Mouse (Mus musculus): ENCODE data around the gene Tmem243. TPM values are rescaled to one million over a fixed set of nuclear protein-coding genes. Genes with fewer than 3 reads are reported as not detected.

Tmem243 gene
- polyA plus RNA-seq, 1 experiment = 2.7 TPM

DNA sequence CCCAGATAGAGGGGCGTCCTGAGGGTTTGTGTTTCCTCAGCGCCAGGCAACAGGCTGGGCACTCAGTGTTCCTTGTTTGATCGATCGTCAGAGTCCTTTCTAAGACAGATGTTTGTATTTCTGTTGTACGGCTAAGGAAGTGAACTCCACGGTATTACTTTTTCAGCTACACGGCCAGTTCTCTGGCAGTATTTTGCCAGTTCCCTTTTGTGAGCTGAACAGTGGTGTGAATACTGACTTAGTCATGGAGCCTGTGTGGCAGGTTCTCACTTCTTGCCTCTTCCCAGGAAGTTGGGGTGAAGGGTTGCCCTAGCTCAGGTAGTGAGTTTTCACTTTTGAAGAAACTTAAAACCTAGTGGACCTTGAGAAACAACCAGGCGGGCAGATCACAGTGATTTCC is 3.5 kb downstream of the Tmem243 start:
- Histone ChIP-seq H3K4me1 (peaks cover 28% of the 10 kb centered on the region), H3K9me3 (peaks cover 2% of the 10 kb centered on the region; the same call in 1 of the 2 replicates), H3K4me3 (replicated peaks) (no peak overlapping the region), H3K36me3 (replicated peaks; ENCODE audit: low read length) (no peaks in the 10 kb centered on the region), H3K27me3 (replicated peaks) (peaks cover 66% of the 10 kb centered on the region)
- TF ChIP-seq FLI1 (IDR thresholded peaks at IDR 0.05; ENCODE audit: low read length) (no peak), GATA1 (IDR thresholded peaks at IDR 0.05; ENCODE audit: borderline replicate concordance, low read length) (no peak)

DNA sequence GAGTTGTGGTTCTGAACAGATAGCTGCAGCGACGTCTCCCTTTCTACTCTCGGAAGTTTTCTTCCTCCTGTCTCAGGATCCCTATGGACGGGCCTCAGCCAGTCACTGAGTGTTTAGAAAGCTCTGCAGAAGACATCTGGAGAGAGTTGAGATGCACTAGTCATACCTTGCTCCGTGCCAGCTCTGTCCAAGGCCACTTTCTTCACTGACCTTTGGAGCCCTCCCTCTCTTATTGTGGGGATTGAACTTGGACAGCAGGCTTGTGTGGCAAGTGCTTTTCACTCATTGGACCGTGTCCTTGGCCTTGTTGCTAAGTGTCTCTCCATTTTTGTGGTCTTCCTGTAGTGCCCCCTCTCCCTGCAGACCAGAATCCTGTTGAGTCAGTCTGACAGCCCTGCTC is 6.3 kb downstream of the Tmem243 start:
- Histone ChIP-seq H3K36me3 (replicated peaks; ENCODE audit: low read length) (no peaks in the 10 kb centered on the region), H3K4me3 (replicated peaks) (no peak overlapping the region), H3K4me1 (peaks cover 16% of the 10 kb centered on the region), H3K9me3 (no peaks in the 10 kb centered on the region), H3K27me3 (replicated peaks) (peaks cover 47% of the 10 kb centered on the region)
- no peak for TF ChIP-seq FLI1 (IDR thresholded peaks at IDR 0.05; ENCODE audit: low read length)
- no peak for TF ChIP-seq GATA1 (IDR thresholded peaks at IDR 0.05; ENCODE audit: borderline replicate concordance, low read length)

DNA sequence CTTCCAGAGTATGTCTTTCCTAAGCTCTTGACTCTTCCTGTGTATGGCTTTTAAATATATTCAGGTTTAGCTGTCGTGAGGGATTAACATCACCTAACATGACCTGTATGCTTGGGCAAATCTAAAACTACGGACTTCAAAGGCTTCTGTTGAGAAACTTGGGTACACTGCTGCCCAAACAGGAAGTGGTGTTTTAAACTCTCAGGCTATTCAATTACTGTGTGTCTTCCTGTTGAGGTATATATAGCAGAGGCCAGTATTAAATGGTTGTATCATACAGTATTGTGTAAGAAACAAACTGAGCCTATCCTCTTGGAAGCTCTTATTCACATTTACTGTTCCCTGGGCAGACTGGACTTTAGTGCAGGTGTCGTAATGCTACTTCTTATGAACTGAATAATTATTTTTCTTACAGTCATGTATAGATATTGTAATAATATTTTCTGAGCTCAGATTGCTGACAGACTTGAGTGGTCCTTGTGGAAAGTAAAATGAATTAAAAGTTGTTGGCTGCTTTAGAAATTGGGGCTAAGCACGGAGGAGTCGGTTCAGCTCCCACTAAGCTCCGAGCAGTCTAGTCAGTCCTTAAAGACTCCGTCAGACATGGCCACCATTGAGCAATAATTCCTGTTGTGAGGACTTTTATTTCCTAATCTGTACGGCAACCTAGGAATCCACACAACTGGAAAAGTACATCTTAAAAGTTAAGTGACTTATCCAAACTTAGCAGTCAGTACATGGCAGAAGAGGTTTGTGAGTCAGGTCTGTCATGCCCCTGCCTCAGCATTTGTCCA is 7.0 kb downstream of the Tmem243 start:
- H3K36me3 ChIP-seq (replicated peaks; ENCODE audit: low read length) = no peaks in the 10 kb centered on the region
- peaks cover 40% of the 10 kb centered on the region for H3K27me3 ChIP-seq (replicated peaks)
- H3K9me3 ChIP-seq = no peaks in the 10 kb centered on the region
- TF ChIP-seq GATA1 (IDR thresholded peaks at IDR 0.05; ENCODE audit: borderline replicate concordance, low read length) (no peak), FLI1 (IDR thresholded peaks at IDR 0.05; ENCODE audit: low read length) (no peak)
- H3K4me3 ChIP-seq (replicated peaks) = no peak overlapping the region
- H3K4me1 ChIP-seq = peaks cover 18% of the 10 kb centered on the region

DNA sequence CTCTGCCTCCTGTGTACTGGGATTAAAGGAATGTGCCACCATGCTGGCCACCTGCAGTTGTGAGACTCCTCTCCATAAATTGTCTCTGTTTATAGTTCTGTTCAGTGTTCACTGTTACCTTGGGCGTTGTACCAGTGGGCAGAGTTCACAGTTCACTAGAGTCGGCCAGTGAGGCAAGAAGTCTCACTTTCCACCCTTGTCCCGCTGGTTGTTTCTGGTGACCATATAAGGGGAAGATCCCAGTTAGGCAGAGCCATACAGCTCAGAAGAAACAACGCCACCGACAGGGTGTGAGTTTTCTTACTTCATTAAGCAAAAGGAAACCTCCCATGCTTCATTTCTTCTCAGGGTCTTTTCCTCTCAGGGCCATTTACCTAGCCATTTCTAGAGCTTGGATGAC is 8.0 kb downstream of the Tmem243 start:
- no peak for TF ChIP-seq GATA1 (IDR thresholded peaks at IDR 0.05; ENCODE audit: borderline replicate concordance, low read length)
- TF ChIP-seq FLI1 (IDR thresholded peaks at IDR 0.05; ENCODE audit: low read length) = no peak
- H3K36me3 ChIP-seq (replicated peaks; ENCODE audit: low read length) = no peaks in the 10 kb centered on the region
- no peak overlapping the region for H3K4me3 ChIP-seq (replicated peaks)
- H3K27me3 ChIP-seq (replicated peaks) = peaks cover 32% of the 10 kb centered on the region
- no peaks in the 10 kb centered on the region for H3K9me3 ChIP-seq
- H3K4me1 ChIP-seq = peaks cover 18% of the 10 kb centered on the region

DNA sequence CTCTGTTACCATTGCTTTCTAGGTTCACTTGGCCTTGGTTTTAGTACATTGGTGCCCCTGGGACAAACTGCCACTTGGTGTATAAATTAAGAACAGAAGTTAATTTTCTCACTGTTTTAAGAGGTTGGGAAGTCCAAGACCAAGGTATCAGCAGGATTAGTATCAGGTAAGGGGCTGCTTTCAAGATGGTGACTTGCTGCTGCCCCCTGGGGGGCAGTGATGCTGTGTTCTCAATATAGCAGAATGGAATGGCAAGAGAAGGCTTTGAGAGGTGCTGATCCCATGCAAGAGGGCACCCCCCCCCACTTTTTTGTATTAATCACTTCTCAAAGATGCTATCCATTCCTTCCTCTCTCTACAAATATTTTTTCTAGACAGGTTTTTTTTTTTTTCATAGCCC is 9.1 kb downstream of the Tmem243 start:
- H3K36me3 ChIP-seq (replicated peaks; ENCODE audit: low read length) = no peaks in the 10 kb centered on the region
- peaks cover 22% of the 10 kb centered on the region for H3K27me3 ChIP-seq (replicated peaks)
- peaks cover 18% of the 10 kb centered on the region for H3K4me1 ChIP-seq
- H3K4me3 ChIP-seq (replicated peaks) = no peak overlapping the region
- no peaks in the 10 kb centered on the region for H3K9me3 ChIP-seq
- no peak for TF ChIP-seq GATA1 (IDR thresholded peaks at IDR 0.05; ENCODE audit: borderline replicate concordance, low read length)
- no peak for TF ChIP-seq FLI1 (IDR thresholded peaks at IDR 0.05; ENCODE audit: low read length)

DNA sequence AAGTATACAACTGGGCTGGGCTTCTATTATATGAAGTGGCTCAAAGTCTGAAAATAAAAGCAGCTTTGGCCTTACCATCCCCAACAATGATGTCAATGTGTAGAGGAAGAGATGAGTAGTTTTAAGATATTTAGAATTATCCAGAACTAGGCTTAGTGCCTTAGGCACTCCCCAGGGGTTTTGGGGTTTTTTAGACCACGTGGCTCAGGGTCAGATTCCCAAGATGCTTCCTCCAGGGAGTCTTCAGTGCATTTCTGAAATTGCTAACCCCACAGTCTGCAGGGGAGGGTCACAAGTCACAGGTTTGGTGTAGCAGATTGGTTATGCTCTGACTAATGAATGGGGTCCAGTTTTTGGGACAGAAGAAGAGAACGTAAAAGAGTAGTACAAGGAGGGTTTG is 10.8 kb downstream of the Tmem243 start:
- H3K9me3 ChIP-seq = no peaks in the 10 kb centered on the region
- H3K4me3 ChIP-seq (replicated peaks) = no peak overlapping the region
- peaks cover 18% of the 10 kb centered on the region for H3K4me1 ChIP-seq
- H3K36me3 ChIP-seq (replicated peaks; ENCODE audit: low read length) = peaks cover 6% of the 10 kb centered on the region
- H3K27me3 ChIP-seq (replicated peaks) = peaks cover 10% of the 10 kb centered on the region
- TF ChIP-seq FLI1 (IDR thresholded peaks at IDR 0.05; ENCODE audit: low read length) (no peak), GATA1 (IDR thresholded peaks at IDR 0.05; ENCODE audit: borderline replicate concordance, low read length) (no peak)

DNA sequence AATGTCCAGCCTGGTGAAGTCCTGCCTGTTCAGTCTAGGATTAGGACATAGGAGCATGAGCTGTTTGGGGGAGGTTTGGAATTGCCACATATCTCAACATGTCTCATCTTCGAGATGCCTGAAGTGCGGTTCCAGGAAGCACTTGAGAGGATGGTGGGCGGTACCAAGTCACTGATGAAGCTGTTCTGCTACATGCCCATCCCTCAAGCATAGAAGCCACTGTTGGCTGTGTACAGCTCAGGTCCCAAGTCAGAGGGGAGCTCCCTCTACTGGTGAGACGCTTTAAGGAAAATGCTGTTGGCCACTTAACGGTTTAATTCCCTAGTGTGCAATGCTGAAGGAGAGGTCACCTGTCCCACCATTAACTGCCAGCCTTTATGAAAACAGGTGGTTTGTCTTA is 11.3 kb downstream of the Tmem243 start:
- peaks cover 8% of the 10 kb centered on the region for H3K27me3 ChIP-seq (replicated peaks)
- peaks cover 9% of the 10 kb centered on the region for H3K36me3 ChIP-seq (replicated peaks; ENCODE audit: low read length)
- TF ChIP-seq GATA1 (IDR thresholded peaks at IDR 0.05; ENCODE audit: borderline replicate concordance, low read length) = no peak
- TF ChIP-seq FLI1 (IDR thresholded peaks at IDR 0.05; ENCODE audit: low read length) = no peak
- H3K4me3 ChIP-seq (replicated peaks) = no peak overlapping the region
- H3K4me1 ChIP-seq = peaks cover 16% of the 10 kb centered on the region
- H3K9me3 ChIP-seq = no peaks in the 10 kb centered on the region

DNA sequence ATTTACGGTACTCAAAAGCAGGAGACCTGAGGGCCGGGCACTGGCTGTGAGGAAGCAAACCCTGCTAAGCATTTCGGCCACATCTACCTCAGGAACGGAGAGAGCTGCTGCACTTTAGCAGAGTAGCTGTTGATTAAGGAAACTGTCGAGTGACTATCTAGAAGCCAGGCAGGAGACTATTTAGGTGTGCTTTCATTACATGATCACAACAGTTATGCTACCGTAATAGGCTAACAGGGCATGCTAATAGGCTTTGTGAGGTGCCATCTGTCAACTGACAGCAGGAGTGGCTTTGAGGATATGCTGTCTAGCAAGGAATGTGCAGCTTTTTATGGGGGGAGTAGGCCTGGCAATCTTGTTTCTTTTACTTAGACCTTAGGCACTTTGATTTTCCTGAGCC is 13.7 kb downstream of the Tmem243 start:
- TF ChIP-seq GATA1 (IDR thresholded peaks at IDR 0.05; ENCODE audit: borderline replicate concordance, low read length) (no peak), FLI1 (IDR thresholded peaks at IDR 0.05; ENCODE audit: low read length) (no peak)
- peaks cover 5% of the 10 kb centered on the region for H3K27me3 ChIP-seq (replicated peaks)

DNA sequence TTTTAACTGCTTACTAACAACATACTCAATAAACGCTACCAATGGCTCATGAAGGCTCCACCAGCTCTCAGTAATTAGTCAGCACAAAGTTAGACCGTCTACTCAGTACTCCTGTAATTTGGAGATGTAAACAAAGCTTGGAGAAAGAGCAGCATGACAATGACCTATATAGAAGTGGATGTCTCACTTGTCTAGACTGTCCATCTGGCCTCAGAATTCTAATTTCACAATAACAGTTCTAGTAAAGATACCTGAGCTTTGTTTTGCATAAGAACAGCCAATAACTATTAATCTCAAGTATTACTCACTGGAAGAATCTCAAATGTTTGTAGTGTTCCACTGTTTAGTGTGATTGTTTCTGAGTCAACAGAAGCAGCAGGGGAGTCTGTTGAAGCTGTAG is 23.7 kb downstream of the Tmem243 start:
- TF ChIP-seq FLI1 (IDR thresholded peaks at IDR 0.05; ENCODE audit: low read length) = no peak
- TF ChIP-seq GATA1 (IDR thresholded peaks at IDR 0.05; ENCODE audit: borderline replicate concordance, low read length) = no peak
- H3K27me3 ChIP-seq (replicated peaks) = no peaks in the 10 kb centered on the region
- 0 out of 2 replicates have a peak, but pooled peaks cover 1% of the 10 kb centered on the region for H3K4me1 ChIP-seq
- no peaks in the 10 kb centered on the region for H3K9me3 ChIP-seq
- H3K4me3 ChIP-seq (replicated peaks) = no peak overlapping the region
- peaks cover 98% of the 10 kb centered on the region for H3K36me3 ChIP-seq (replicated peaks; ENCODE audit: low read length)

More for the DNA sequence above, 13.7 kb downstream of the Tmem243 start:
- no peak overlapping the region for H3K4me3 ChIP-seq (replicated peaks)
- peaks cover 33% of the 10 kb centered on the region for H3K36me3 ChIP-seq (replicated peaks; ENCODE audit: low read length)
- no peaks in the 10 kb centered on the region for H3K9me3 ChIP-seq
- H3K4me1 ChIP-seq = 0 out of 2 replicates have a peak, but pooled peaks cover 4% of the 10 kb centered on the region

DNA sequence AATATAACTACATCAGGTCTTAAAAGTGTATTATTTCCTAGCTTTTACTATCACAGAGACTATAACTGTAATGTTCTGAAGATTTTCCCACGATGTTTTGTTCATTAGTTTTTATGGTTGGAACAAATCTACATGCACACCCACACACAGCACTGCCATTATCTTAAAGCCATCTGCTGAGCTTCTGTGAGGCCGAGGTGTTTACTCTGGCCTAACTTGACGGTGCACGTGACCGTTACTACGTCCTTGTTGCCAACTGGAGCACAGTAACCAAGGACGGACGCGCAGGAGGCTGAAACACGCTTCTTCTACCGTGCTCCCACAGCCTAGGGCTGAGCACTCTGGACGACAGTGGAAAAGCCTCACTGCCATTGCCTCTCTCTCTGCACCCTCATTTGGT is 28.1 kb downstream of the Tmem243 start:
- Histone ChIP-seq H3K27me3 (replicated peaks) (no peaks in the 10 kb centered on the region), H3K4me1 (peaks cover 8% of the 10 kb centered on the region; the same call in 1 of the 2 replicates), H3K36me3 (replicated peaks; ENCODE audit: low read length) (peaks cover 86% of the 10 kb centered on the region), H3K9me3 (no peaks in the 10 kb centered on the region), H3K4me3 (replicated peaks) (no peak overlapping the region)
- no peak for TF ChIP-seq FLI1 (IDR thresholded peaks at IDR 0.05; ENCODE audit: low read length)
